Mouse (Mus musculus): ENCODE results near the gene Fadd.

Fadd gene

DNA sequence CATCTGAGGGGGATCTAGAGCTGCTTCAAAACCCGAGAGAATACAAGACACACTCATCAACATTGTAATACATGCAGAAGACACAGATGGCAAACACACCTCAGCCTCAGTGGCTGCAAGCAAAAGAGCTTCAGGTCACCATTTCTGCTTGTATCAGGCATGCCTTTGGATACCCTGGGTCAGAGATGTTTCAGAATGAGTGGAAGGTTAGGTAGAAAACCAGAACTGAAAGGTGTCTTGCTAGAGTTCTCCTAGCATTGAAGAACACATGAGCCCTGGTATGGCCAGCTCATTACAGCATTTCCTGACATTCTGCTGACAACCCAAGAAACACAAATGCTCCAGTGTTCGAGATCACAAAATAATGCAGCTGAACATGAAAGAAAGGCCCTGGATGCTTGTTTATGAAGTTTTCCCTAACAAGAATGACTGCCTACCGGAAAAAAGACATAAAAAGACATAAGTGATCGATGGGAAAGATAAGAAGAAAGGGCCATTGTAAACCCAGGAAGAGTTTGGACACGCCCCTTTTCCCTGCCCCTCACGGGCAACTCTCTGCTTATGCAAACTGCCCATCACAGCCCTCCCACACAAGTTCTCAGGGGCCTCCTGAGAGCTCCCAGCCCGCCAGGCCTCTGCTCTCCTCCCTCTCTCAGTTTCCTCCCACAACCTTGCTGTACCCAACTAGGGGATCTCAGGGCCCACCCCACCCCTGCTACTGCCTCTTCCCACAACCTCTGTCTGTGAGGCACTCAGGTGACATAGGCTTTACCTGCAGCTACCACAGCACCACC, 50.5 kb downstream of the Fadd start:
- no peak for DNase-seq (ENCODE audit: low read depth)

- no peak for DNase-seq (ENCODE audit: low read depth)
Measured at GRCm38 (mm10) chr7:144529851-144530250, 52.4 kb downstream of the Fadd start.

DNA sequence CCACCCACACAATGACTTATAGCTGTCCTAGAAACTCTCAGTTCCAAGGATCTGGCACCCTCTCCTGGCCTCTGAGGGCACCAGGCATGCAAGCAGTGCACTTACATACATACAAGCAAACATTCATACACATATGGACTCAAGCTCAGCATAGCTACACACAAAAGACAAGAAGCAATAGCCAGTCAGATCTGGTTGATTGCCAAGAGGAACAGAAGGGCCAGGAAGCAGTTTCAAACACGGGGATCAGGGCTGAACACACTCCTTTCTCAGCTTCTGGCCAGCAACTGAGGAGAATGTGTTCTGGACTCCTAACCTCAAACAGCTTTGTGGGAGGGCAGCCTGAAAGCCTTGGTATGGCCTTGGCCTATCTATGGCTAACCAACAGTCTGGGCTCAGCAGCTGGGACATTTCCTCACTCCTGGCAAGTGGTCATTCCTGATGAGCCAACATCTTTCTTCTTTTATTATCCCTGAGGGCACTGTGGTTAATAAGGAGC, 54.5 kb downstream of the Fadd start:
- DNase-seq (ENCODE audit: low read depth), result peak; percentile 58
